Mouse (Mus musculus): ENCODE measurements at regions not wholly inside any gene's neighbourhood (a gene's known extent, or its start where the extent isn't known, plus 50 kb on each side); places are given as distances from the start of the nearest gene placed in this dataset.
"Not testable (repeated sequence)": the region's sequence is repeated elsewhere in the genome, so short reads cannot be mapped to it uniquely, and the experiment has no call there.

DNA sequence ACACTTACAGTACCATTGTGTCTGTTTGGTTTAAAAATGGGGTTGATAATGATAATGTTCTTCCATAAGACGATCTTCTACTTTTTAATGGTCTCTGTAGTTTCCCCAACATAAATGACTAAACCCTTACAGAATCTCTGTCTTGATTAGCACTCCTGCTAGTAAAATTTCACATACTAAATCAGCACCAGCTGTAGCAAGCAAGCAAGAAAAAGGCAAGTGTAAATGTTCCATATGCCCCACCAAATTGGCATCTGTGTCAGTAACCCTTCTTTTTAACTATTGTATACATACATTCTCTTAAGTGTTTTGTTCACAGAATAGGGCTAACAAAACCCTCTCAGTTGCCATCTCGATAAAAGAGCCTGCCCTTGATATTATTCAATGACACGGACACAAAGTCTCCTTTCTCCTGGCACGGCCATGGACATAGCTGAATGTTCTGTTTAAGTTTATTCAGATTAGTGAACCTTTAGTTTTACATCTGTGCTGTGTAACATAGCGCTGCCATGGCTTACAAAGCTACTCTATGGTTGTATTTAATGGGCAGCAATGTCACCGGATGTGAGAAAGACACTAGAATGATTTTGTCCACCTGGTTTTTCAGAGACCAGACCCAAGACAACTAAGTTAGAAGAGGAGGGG lies 414.3 kb downstream of the Gtdc1 start:
- Histone ChIP-seq H3K9ac (no peak overlapping the region), H3K9me3 (no peaks in the 10 kb centered on the region), H3K4me1 (peaks cover 12% of the 10 kb centered on the region; the same call in 1 of the 2 replicates), H3K36me3 (no peaks in the 10 kb centered on the region), H3K4me3 (no peak overlapping the region), H3K27ac (no peak overlapping the region), H3K27me3 (no peaks in the 10 kb centered on the region), H3K4me2 (no peak overlapping the region)
- no peak for ATAC-seq (ENCODE audit: borderline replicate concordance, extremely low read depth, low FRiP score, low TSS enrichment)
- 60% methylated on average over 6 of the region's 6 CpGs for WGBS

DNA sequence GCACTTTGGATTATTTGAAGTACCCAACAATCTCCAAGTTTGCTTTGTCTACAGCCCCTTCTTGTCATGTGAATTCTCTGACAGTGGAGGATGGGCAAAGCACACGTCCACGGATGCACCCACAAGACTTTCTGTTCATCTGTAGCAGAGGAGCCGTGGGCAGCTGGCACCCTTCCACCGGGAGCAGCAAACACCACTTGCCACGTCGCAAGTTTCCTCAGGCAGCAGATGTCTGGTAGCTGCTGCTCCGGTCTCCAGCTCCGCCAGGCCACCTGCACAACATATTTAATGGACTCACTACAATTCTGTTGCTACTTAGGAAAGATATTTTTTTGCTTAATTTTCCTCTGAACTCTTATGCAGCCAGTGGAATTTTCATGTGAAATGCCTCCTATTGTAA lies 415.1 kb downstream of the Gtdc1 start:
- Histone ChIP-seq H3K4me1 (peaks cover 7% of the 10 kb centered on the region; the same call in 1 of the 2 replicates), H3K27me3 (no peaks in the 10 kb centered on the region)
- 29% methylated on average over 8 of the region's 8 CpGs for WGBS

DNA sequence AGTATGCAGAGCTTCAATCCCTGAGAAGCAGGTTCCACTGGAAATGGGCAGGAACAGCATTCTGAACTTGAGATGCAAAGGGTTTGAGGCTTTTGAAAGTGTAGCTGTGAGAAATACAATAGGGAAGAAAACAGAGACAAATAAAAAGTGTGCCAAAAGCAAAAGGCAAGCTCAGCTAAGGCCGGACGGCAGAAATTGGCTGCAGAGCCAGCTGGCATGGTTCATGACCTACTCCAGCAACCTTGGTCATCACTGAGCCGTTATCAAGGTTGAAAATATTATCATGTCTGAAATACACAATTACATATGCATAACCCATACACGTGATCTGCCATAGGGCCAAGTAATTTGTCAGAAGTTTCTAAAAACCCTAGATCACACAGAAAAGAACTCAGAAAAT lies 418.4 kb downstream of the Gtdc1 start:
- no peak overlapping the region for H3K4me3 ChIP-seq
- H3K4me1 ChIP-seq, result peaks cover 7% of the 10 kb centered on the region; the same call in 1 of the 2 replicates
- ATAC-seq (ENCODE audit: borderline replicate concordance, extremely low read depth, low FRiP score, low TSS enrichment), result no peak
- no peaks in the 10 kb centered on the region for H3K9me3 ChIP-seq
- 62% methylated on average over 4 of the region's 4 CpGs for WGBS
- H3K4me2 ChIP-seq, result no peak overlapping the region
- H3K27me3 ChIP-seq, result no peaks in the 10 kb centered on the region
- no peak overlapping the region for H3K27ac ChIP-seq
- no peak overlapping the region for H3K9ac ChIP-seq
- no peaks in the 10 kb centered on the region for H3K36me3 ChIP-seq

More for the DNA sequence above, 415.1 kb downstream of the Gtdc1 start:
- H3K9ac ChIP-seq, result no peak overlapping the region
- H3K9me3 ChIP-seq, result no peaks in the 10 kb centered on the region
- ATAC-seq (ENCODE audit: borderline replicate concordance, extremely low read depth, low FRiP score, low TSS enrichment), result no peak
- H3K36me3 ChIP-seq, result no peaks in the 10 kb centered on the region
- no peak overlapping the region for H3K4me3 ChIP-seq
- H3K4me2 ChIP-seq, result no peak overlapping the region
- no peak overlapping the region for H3K27ac ChIP-seq

DNA sequence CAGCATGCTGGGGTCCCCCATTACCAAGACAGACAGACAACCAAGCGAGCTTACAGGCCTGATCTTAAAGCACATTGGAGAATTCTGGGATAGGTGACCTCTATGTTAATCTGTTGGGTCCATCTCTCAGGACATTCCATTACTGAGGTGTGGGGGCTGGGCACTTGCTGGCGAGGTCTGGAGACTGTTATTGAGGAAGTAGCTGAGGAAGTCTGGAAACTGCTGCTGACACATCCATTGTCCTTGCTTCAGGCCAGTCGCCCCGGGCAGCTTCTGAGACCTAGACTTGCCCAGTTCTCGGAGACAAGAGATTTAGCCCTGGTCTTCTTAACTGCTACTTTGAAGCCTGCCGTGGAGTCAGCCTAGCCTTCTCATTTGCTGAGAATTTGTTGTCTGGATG lies 423.2 kb downstream of the Gtdc1 start:
- ATAC-seq (ENCODE audit: borderline replicate concordance, extremely low read depth, low FRiP score, low TSS enrichment), result no peak
- WGBS, result 60% methylated on average over 6 of the region's 6 CpGs

DNA sequence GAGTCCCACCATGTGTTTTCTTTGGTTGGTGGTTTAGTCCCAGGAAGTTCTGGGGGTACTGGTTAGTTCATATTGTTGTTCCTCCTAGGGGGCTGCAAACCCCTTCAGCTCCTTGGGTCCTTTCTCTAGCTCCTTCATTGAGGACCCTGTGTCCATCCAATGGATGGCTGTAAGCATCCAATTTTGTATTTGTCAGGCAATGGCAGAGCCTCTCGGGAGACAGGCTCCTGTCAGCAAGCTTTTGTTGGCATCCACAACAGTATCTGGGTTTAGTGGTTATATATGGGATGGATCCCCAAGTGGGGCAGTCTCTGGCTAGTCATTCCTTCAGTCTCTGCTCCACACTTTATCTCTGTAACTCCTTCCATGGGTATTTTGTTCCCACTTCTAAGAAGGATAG lies 436.7 kb downstream of the Gtdc1 start:
- 87% methylated on average over 1 of the region's 1 CpGs for WGBS
- H3K27me3 ChIP-seq; ATAC-seq (ENCODE audit: borderline replicate concordance, extremely low read depth, low FRiP score, low TSS enrichment): not testable (repeated sequence)

More for the DNA sequence above, 423.2 kb downstream of the Gtdc1 start:
- H3K4me2 ChIP-seq, result no peak overlapping the region
- no peaks in the 10 kb centered on the region for H3K9me3 ChIP-seq
- no peak overlapping the region for H3K27ac ChIP-seq
- no peaks in the 10 kb centered on the region for H3K27me3 ChIP-seq
- H3K4me3 ChIP-seq, result no peak overlapping the region
- no peak overlapping the region for H3K9ac ChIP-seq
- no peaks in the 10 kb centered on the region for H3K36me3 ChIP-seq
- no peaks in the 10 kb centered on the region for H3K4me1 ChIP-seq

DNA sequence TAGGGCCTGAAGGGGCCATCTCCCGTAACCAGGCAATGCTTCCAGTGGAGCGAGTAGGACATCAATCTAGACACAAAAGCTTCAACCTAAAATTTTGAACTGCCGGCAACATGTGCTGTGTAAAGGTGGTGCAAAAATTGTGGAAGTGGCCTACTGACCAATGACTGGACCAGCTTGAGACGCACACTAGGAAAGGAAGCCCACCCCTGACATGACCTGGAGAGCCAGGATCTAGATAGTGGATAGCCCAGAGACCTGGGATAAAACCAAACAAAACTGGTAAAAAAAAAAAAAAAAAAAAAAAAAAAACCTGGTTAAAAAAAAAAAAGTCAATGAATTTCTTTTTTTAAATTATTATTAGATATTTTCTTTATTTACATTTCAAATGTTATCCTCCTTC lies 437.2 kb downstream of the Gtdc1 start:
- H3K27ac ChIP-seq, result no peak overlapping the region
- H3K27me3 ChIP-seq, result no peaks in the 10 kb centered on the region
- no peak overlapping the region for H3K9ac ChIP-seq
- no peak overlapping the region for H3K4me2 ChIP-seq
- 94% methylated on average over 4 of the region's 4 CpGs for WGBS
- no peak overlapping the region for H3K4me3 ChIP-seq
- H3K36me3 ChIP-seq, result no peaks in the 10 kb centered on the region
- no peaks in the 10 kb centered on the region for H3K9me3 ChIP-seq
- no peaks in the 10 kb centered on the region for H3K4me1 ChIP-seq
- no peak for ATAC-seq (ENCODE audit: borderline replicate concordance, extremely low read depth, low FRiP score, low TSS enrichment)

More for the DNA sequence above, 436.7 kb downstream of the Gtdc1 start:
- not testable (repeated sequence) for H3K9me3 ChIP-seq, H3K4me1 ChIP-seq, H3K36me3 ChIP-seq, H3K4me3 ChIP-seq, H3K4me2 ChIP-seq, H3K9ac ChIP-seq, H3K27ac ChIP-seq

DNA sequence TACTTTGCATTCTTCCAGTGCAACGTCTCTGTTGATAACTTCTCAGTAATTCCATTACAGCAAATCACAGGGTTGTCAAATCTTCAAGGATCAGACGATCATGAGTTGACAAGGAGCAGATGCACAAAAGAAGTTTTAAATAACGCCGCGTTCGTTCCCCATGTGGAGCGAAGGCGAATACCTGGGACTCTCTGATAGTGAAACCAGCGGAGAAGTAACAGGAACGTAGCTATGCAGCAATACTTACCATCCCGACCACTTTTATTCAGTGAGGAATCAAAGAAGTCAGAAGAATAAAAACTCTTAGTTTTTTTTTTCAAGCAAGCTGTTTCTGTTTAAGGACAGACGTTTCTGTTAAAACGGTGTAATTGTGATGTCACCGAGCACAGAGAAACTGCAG lies 441.6 kb downstream of the Gtdc1 start:
- Histone ChIP-seq H3K27ac (no peak overlapping the region), H3K36me3 (no peaks in the 10 kb centered on the region), H3K4me1 (no peaks in the 10 kb centered on the region), H3K9me3 (no peaks in the 10 kb centered on the region), H3K4me3 (no peak overlapping the region), H3K9ac (no peak overlapping the region), H3K27me3 (no peaks in the 10 kb centered on the region), H3K4me2 (no peak overlapping the region)
- ATAC-seq (ENCODE audit: borderline replicate concordance, extremely low read depth, low FRiP score, low TSS enrichment), result no peak
- WGBS, result 69% methylated on average over 14 of the region's 14 CpGs

DNA sequence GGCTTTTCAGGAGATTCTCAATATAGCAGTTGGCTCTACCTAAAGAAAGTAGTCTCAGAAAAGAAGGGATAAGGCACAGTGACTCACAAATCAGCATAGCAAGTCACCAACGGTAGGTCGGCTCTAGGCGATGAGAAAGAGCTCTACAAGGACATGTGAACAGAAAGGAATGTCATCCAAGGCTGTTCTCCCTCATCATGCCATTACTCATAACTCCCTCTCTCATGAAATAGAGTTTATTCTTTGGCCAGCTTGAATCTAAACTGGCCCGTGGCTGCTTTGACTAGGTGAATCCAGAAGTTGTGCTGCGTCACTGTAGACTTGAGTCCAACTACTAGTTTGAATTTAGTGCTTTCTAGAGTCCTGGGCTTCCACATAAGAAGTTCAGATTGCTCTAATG lies 447.7 kb downstream of the Gtdc1 start:
- no peaks in the 10 kb centered on the region for H3K4me1 ChIP-seq
- H3K9me3 ChIP-seq, result no peaks in the 10 kb centered on the region
- no peaks in the 10 kb centered on the region for H3K36me3 ChIP-seq
- ATAC-seq (ENCODE audit: borderline replicate concordance, extremely low read depth, low FRiP score, low TSS enrichment), result no peak
- H3K4me2 ChIP-seq, result no peak overlapping the region
- 95% methylated on average over 5 of the region's 5 CpGs for WGBS
- no peak overlapping the region for H3K9ac ChIP-seq
- H3K27me3 ChIP-seq, result no peaks in the 10 kb centered on the region
- no peak overlapping the region for H3K27ac ChIP-seq
- no peak overlapping the region for H3K4me3 ChIP-seq

DNA sequence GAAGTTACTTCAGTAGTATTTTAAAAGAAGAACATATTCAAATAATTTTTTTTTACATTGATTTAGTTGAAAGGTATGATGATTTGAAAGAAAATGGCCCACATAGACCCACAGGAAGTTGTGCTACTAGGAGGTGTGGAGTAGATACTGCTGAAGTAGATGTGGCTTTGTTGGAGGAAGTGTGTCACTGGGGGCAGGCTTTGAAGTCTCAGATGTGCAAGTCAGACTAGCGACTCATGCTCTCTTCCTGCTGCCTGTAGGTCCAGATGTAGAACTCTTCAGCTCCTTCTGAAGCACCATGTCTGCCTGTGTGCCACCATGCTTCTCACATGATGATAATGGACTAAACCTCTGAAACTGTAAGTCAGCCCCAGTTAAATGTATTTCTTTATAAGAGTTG lies 452.0 kb downstream of the Gtdc1 start:
- ATAC-seq (ENCODE audit: borderline replicate concordance, extremely low read depth, low FRiP score, low TSS enrichment), result no peak
- H3K27ac ChIP-seq, result no peak overlapping the region
- H3K27me3 ChIP-seq, result no peaks in the 10 kb centered on the region
- no peak overlapping the region for H3K9ac ChIP-seq
- H3K36me3 ChIP-seq, result no peaks in the 10 kb centered on the region
- no peak overlapping the region for H3K4me3 ChIP-seq
- H3K4me1 ChIP-seq, result no peaks in the 10 kb centered on the region
- 71% methylated on average over 1 of the region's 1 CpGs for WGBS
- H3K9me3 ChIP-seq, result no peaks in the 10 kb centered on the region
- no peak overlapping the region for H3K4me2 ChIP-seq

DNA sequence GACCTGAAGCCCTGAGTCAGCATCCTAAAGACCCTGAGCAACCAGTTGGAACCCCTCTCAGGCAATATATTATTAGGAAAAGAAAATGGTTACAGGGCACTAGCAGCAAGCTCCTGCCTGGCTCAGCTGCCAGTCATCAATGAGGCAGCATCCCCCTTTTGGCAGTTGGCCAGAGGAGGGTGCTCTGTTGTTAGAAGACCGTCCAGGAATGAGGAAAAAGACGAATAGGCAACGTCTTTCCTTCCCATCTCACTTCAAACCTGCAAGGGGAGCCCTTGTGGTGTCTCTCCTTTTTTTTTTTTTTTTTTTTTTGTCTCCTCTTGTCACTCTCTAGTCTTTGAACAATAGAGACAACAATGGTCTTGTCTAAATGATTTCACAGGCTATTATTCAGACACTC lies 452.8 kb downstream of the Gtdc1 start:
- WGBS, result 8% methylated on average over 3 of the region's 3 CpGs
- ATAC-seq (ENCODE audit: borderline replicate concordance, extremely low read depth, low FRiP score, low TSS enrichment), result no peak
- no peaks in the 10 kb centered on the region for H3K36me3 ChIP-seq

DNA sequence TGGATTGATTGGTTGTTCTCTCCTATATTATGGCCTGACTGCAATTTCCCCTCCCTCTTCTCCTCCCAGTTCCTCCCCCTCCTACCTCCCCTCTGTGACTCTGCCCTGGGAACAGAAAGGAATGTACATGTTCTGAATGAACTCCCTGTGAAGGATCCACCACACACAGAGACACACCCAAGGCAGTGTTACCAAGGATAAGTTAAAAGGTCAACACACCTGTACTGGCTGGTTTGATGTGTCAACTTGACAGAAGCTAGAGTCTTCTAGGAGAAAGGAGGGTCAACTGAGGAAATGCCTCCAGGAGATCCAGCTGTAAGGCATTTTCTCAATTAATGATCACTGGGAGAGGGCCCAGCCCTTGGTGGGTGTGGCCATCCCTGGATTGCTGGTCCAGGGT lies 456.1 kb downstream of the Gtdc1 start:
- Histone ChIP-seq H3K9me3 (no peaks in the 10 kb centered on the region), H3K4me3 (no peak overlapping the region), H3K9ac (no peak overlapping the region), H3K27me3 (no peaks in the 10 kb centered on the region), H3K4me1 (0 out of 2 replicates have a peak, but pooled peaks cover 5% of the 10 kb centered on the region), H3K36me3 (no peaks in the 10 kb centered on the region), H3K27ac (no peak overlapping the region), H3K4me2 (no peak overlapping the region)
- ATAC-seq (ENCODE audit: borderline replicate concordance, extremely low read depth, low FRiP score, low TSS enrichment), result no peak

More for the DNA sequence above, 452.8 kb downstream of the Gtdc1 start:
- Histone ChIP-seq H3K27me3 (no peaks in the 10 kb centered on the region), H3K4me3 (no peak overlapping the region), H3K4me2 (no peak overlapping the region), H3K27ac (no peak overlapping the region), H3K9ac (no peak overlapping the region), H3K4me1 (no peaks in the 10 kb centered on the region), H3K9me3 (no peaks in the 10 kb centered on the region)

DNA sequence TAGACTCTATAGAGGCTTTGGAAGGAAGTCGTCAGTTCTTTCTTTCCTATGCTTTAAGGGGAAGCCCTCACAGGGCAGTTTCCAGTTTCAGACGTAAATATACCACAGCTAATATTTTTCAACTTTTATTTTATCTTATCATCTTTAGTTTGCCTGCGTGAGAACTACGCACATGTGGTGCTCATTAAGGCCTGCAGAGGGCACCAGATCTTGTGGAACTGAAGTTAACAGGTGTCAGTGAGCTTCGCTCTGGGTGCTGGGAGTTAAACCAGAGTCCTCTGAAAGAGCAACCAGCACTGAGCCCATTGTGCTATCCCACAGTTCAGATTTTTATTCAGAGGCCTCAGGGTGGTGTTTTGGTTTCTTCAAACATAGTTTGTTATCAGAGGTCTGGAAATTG lies 456.5 kb downstream of the Gtdc1 start:
- Histone ChIP-seq H3K9ac (no peak overlapping the region), H3K27me3 (no peaks in the 10 kb centered on the region), H3K4me3 (no peak overlapping the region), H3K9me3 (no peaks in the 10 kb centered on the region), H3K4me1 (0 out of 2 replicates have a peak, but pooled peaks cover 5% of the 10 kb centered on the region), H3K36me3 (no peaks in the 10 kb centered on the region), H3K4me2 (no peak overlapping the region), H3K27ac (no peak overlapping the region)
- 85% methylated on average over 5 of the region's 5 CpGs for WGBS
- ATAC-seq (ENCODE audit: borderline replicate concordance, extremely low read depth, low FRiP score, low TSS enrichment), result no peak

DNA sequence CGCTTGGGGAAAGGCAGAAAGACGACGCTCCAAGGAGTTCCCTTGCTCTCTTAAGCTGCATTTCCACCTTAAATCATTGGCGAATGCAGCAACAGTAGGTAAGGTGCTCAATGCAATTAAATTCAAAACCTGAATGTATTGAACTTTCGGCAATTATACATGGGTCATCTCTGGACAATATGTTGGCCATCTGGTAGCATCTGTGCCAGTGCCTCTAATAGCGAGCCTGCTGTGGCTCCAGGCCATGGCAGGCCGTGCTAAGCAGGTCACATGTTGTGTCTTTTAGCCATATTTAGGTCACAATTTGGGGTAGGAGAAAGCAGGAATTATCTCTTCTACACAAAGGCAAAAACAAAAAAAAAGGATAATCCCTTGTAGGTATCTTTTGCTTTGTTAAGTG lies 462.8 kb downstream of the Gtdc1 start:
- no peaks in the 10 kb centered on the region for H3K36me3 ChIP-seq
- WGBS, result 95% methylated on average over 7 of the region's 7 CpGs
- H3K4me2 ChIP-seq, result no peak overlapping the region
- no peak overlapping the region for H3K4me3 ChIP-seq
- no peak for ATAC-seq (ENCODE audit: borderline replicate concordance, extremely low read depth, low FRiP score, low TSS enrichment)
- H3K9ac ChIP-seq, result no peak overlapping the region
- H3K9me3 ChIP-seq, result no peaks in the 10 kb centered on the region
- H3K4me1 ChIP-seq, result 0 out of 2 replicates have a peak, but pooled peaks cover 15% of the 10 kb centered on the region
- no peak overlapping the region for H3K27ac ChIP-seq
- no peaks in the 10 kb centered on the region for H3K27me3 ChIP-seq
